Mouse (Mus musculus): ENCODE results near the gene Lrrc3. TPM values are rescaled to one million over a fixed set of nuclear protein-coding genes. Genes with fewer than 3 reads are reported as not detected.
"Not testable (repeated sequence)": the region's sequence is repeated elsewhere in the genome, so short reads cannot be mapped to it uniquely, and the experiment has no call there.

Lrrc3 gene
- 5.8 and 6.7 TPM in 2 replicates for polyA plus RNA-seq (2015; fragmentation: Nextera tagmentation; extraction: Ambion mirVana)

DNA sequence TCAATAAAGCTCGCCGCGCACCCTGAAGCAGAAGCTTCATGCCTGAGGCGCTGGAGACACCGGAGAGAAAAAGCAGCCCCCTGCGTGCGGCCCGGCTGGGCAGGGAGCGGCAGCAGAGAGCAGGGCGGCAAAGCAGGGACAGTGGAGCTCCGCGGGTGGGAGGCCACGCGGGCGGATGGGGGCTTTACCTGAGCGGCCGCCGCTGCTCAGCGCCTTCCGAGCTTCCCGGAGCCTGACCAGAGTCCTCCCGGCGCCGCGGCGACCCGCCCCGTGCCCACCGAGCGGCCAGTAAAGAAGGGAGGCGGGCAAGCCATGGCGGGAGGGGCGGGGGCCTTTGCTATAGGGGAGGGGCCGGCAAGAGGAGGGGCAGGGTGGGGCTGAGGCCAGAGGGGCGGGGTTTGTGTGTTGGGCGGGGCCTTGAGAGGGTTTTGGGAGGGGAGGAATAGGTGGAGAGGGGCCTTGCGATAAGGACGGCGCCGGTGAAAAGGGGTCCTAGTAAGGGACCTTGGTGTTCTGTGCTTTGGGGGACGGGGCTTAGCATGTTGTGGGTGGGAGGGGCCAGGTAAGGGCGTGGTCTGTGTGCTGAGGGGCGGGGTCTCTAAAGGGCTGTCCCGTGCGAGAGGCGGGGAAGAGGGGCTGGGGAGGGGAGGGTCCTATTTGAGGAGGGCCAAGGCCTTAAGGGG lies at the start of gene Lrrc3:
Gene Lrrc3, minus strand, starts transcription at position 326 of the 683 bp plus-strand sequence.
- Histone ChIP-seq H3K4me2 (ENCODE audit: low read depth, low read length) (peak within 1 kb of the TSS; percentile 53), H3K9me3 (replicated peaks; ENCODE audit: control insufficient read depth, low read length) (no peaks in the 10 kb centered on the region), H3K9ac (ENCODE audit: low read length) (peak within 1 kb of the TSS; percentile 71), H3K4me3 (replicated peaks; ENCODE audit: low read length) (peak within 1 kb of the TSS; percentile 46), H3K27ac (ENCODE audit: low read length) (no peak within 1 kb of the TSS), H3K27me3 (ENCODE audit: control insufficient read depth, insufficient read depth, low read length) (no peaks in the 10 kb centered on the region), H3K4me1 (ENCODE audit: control insufficient read depth, insufficient read depth, low read length) (0 out of 2 replicates have a peak, but pooled peaks cover 5% of the 10 kb centered on the region), H3K36me3 (ENCODE audit: control insufficient read depth, insufficient read depth, low read length) (no peaks in the 10 kb centered on the region)
- WGBS = 1% methylated on average over 35 of the region's 46 CpGs
- peak; percentile 83 for ATAC-seq (ENCODE audit: insufficient read depth, low FRiP score)

DNA sequence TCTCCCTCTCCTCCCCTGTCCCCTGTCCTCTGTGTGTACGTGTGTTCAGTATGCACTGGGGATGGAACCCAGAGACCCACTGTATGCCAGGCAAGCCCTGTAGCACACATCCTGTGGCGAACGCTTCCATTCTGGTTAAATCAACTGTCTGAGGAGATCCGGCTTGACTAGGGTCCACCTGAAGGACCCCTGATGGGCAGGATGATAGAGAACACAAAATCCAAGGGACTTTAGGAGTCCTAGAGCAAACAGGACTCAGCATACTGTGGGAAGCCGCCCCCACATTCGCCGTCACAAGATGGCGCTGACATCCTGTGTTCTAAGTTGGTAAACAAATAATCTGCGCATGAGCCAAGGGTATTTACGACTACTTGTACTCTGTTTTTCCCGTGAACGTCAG lies 48.1 kb upstream of the Lrrc3 start:
- 90% methylated on average over 8 of the region's 12 CpGs for WGBS
- H3K4me1 ChIP-seq (ENCODE audit: control insufficient read depth, insufficient read depth, low read length); ATAC-seq (ENCODE audit: insufficient read depth, low FRiP score); H3K4me2 ChIP-seq (ENCODE audit: low read depth, low read length); H3K27ac ChIP-seq (ENCODE audit: low read length); H3K27me3 ChIP-seq (ENCODE audit: control insufficient read depth, insufficient read depth, low read length); H3K9me3 ChIP-seq (replicated peaks; ENCODE audit: control insufficient read depth, low read length); H3K36me3 ChIP-seq (ENCODE audit: control insufficient read depth, insufficient read depth, low read length); H3K9ac ChIP-seq (ENCODE audit: low read length); H3K4me3 ChIP-seq (replicated peaks; ENCODE audit: low read length): not testable (repeated sequence)

DNA sequence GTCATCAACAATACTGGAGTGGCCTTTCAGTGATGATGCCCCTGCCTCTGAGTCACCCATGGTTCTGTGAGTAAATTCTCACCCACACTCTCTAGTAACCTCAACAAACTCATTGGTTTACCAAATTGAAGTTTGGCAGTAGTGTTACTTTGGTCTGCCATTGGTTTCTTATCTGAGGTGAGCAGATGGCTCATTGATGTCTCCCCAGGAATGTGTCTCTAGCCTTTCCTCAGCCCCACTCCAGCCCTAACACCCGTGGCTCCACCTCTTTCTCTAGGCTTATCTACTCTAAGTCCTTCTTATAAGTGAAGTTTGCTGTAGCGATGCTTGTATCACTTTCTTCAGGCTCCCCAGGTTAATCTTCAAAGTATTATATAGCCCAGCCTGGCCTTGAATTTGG lies 37.3 kb upstream of the Lrrc3 start:
- 66% methylated on average over 2 of the region's 2 CpGs for WGBS
- no peaks in the 10 kb centered on the region for H3K9me3 ChIP-seq (replicated peaks; ENCODE audit: control insufficient read depth, low read length)
- no peak for ATAC-seq (ENCODE audit: insufficient read depth, low FRiP score)

DNA sequence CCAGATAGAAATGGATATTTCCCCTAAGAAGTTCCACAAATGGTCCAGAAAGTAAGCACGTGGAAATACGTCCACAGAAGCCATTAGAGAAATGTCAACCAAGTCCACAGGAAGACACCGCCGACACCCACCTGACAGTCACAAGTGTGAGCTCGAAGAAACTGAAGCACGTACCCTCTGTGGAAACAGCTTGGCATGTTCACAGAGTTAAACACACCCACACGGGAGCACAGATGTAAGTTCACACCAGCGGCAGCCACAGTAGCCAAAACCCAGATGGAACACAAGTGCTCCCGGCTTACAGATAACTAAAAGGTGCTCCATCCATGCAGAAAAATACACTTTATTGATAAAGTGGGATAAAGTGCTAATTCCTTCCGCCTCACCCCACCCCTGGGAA lies 25.0 kb upstream of the Lrrc3 start:
- Histone ChIP-seq H3K27ac (ENCODE audit: low read length) (no peak overlapping the region), H3K9me3 (replicated peaks; ENCODE audit: control insufficient read depth, low read length) (no peaks in the 10 kb centered on the region), H3K27me3 (ENCODE audit: control insufficient read depth, insufficient read depth, low read length) (no peaks in the 10 kb centered on the region), H3K4me2 (ENCODE audit: low read depth, low read length) (no peak overlapping the region), H3K4me3 (replicated peaks; ENCODE audit: low read length) (no peak overlapping the region), H3K9ac (ENCODE audit: low read length) (no peak overlapping the region), H3K36me3 (ENCODE audit: control insufficient read depth, insufficient read depth, low read length) (no peaks in the 10 kb centered on the region), H3K4me1 (ENCODE audit: control insufficient read depth, insufficient read depth, low read length) (no peaks in the 10 kb centered on the region)
- ATAC-seq (ENCODE audit: insufficient read depth, low FRiP score) = no peak
- 83% methylated on average over 10 of the region's 10 CpGs for WGBS

More for the DNA sequence above, 37.3 kb upstream of the Lrrc3 start:
- Histone ChIP-seq H3K27ac (ENCODE audit: low read length) (no peak overlapping the region), H3K36me3 (ENCODE audit: control insufficient read depth, insufficient read depth, low read length) (no peaks in the 10 kb centered on the region), H3K27me3 (ENCODE audit: control insufficient read depth, insufficient read depth, low read length) (no peaks in the 10 kb centered on the region), H3K4me3 (replicated peaks; ENCODE audit: low read length) (no peak overlapping the region), H3K4me2 (ENCODE audit: low read depth, low read length) (no peak overlapping the region), H3K9ac (ENCODE audit: low read length) (no peak overlapping the region), H3K4me1 (ENCODE audit: control insufficient read depth, insufficient read depth, low read length) (no peaks in the 10 kb centered on the region)

DNA sequence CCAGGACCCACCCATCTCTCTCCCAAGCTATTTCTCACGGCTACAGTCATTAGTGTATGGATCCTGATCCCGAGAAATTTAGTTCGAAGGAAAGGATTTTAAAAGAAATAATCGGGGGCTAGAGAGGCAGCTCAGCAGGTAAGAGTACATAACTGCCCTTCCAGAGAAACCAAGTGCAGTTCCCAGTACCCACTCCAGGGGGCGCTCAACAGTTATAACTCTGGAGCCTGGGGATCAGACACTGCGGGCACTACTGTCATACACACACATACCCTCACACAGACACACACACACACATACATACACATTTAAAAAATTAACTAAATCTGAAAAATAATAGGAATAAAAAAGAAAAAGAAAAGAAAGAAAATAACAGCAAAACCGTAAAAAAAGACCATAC lies 23.8 kb upstream of the Lrrc3 start:
- no peak overlapping the region for H3K4me2 ChIP-seq (ENCODE audit: low read depth, low read length)
- H3K9me3 ChIP-seq (replicated peaks; ENCODE audit: control insufficient read depth, low read length) = no peaks in the 10 kb centered on the region
- H3K4me1 ChIP-seq (ENCODE audit: control insufficient read depth, insufficient read depth, low read length) = no peaks in the 10 kb centered on the region
- no peak for ATAC-seq (ENCODE audit: insufficient read depth, low FRiP score)
- H3K9ac ChIP-seq (ENCODE audit: low read length) = no peak overlapping the region
- H3K4me3 ChIP-seq (replicated peaks; ENCODE audit: low read length) = no peak overlapping the region
- 40% methylated on average over 7 of the region's 7 CpGs for WGBS
- H3K27me3 ChIP-seq (ENCODE audit: control insufficient read depth, insufficient read depth, low read length) = no peaks in the 10 kb centered on the region
- H3K36me3 ChIP-seq (ENCODE audit: control insufficient read depth, insufficient read depth, low read length) = no peaks in the 10 kb centered on the region
- no peak overlapping the region for H3K27ac ChIP-seq (ENCODE audit: low read length)

DNA sequence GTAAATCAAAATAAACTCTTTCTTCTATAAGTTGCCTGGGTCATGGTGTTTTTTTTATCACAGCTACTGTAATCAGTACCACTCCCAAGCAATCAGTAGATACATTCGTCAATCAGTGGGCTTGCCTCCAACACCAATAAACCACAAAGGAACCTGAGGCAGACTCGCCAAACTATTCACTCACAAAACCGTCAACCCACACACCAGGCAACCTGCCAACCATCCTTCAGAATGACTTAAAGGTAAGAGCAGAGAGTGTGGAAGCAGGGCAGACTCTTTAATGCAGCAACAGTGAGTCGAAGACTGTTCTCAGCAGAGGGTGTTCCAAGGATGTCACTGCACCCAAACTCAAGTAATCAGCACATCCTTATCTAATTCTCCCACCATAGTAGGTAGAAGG lies 20.3 kb upstream of the Lrrc3 start:
- Histone ChIP-seq H3K9me3 (replicated peaks; ENCODE audit: control insufficient read depth, low read length) (no peaks in the 10 kb centered on the region), H3K36me3 (ENCODE audit: control insufficient read depth, insufficient read depth, low read length) (no peaks in the 10 kb centered on the region), H3K9ac (ENCODE audit: low read length) (no peak overlapping the region), H3K4me3 (replicated peaks; ENCODE audit: low read length) (no peak overlapping the region), H3K27me3 (ENCODE audit: control insufficient read depth, insufficient read depth, low read length) (no peaks in the 10 kb centered on the region), H3K27ac (ENCODE audit: low read length) (no peak overlapping the region), H3K4me1 (ENCODE audit: control insufficient read depth, insufficient read depth, low read length) (no peaks in the 10 kb centered on the region), H3K4me2 (ENCODE audit: low read depth, low read length) (no peak overlapping the region)
- WGBS = 49% methylated on average over 4 of the region's 4 CpGs
- no peak for ATAC-seq (ENCODE audit: insufficient read depth, low FRiP score)

DNA sequence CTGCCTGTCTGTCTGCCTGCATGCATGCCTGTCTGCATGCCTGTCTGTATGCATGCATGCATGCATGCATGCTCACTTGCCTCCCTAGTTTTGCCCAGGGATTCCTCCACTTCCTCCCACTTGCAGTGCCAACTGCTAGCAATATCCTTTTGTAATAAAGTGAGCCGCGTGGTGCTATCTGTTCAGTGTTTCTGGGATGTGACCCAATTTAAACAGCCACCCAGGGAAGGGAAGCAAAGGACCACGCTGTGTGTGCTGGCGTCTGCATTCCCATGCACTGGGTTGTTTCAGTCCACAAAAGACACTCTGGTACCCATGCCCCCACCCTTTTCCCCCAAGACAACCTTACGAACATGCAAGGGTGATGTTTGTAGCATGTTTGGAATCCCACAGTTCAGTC lies 18.7 kb upstream of the Lrrc3 start:
- no peak overlapping the region for H3K4me2 ChIP-seq (ENCODE audit: low read depth, low read length)
- no peak for ATAC-seq (ENCODE audit: insufficient read depth, low FRiP score)
- no peaks in the 10 kb centered on the region for H3K4me1 ChIP-seq (ENCODE audit: control insufficient read depth, insufficient read depth, low read length)
- no peak overlapping the region for H3K4me3 ChIP-seq (replicated peaks; ENCODE audit: low read length)
- H3K36me3 ChIP-seq (ENCODE audit: control insufficient read depth, insufficient read depth, low read length) = no peaks in the 10 kb centered on the region
- H3K27me3 ChIP-seq (ENCODE audit: control insufficient read depth, insufficient read depth, low read length) = no peaks in the 10 kb centered on the region
- H3K27ac ChIP-seq (ENCODE audit: low read length) = no peak overlapping the region
- 67% methylated on average over 5 of the region's 5 CpGs for WGBS
- H3K9me3 ChIP-seq (replicated peaks; ENCODE audit: control insufficient read depth, low read length) = no peaks in the 10 kb centered on the region
- no peak overlapping the region for H3K9ac ChIP-seq (ENCODE audit: low read length)

DNA sequence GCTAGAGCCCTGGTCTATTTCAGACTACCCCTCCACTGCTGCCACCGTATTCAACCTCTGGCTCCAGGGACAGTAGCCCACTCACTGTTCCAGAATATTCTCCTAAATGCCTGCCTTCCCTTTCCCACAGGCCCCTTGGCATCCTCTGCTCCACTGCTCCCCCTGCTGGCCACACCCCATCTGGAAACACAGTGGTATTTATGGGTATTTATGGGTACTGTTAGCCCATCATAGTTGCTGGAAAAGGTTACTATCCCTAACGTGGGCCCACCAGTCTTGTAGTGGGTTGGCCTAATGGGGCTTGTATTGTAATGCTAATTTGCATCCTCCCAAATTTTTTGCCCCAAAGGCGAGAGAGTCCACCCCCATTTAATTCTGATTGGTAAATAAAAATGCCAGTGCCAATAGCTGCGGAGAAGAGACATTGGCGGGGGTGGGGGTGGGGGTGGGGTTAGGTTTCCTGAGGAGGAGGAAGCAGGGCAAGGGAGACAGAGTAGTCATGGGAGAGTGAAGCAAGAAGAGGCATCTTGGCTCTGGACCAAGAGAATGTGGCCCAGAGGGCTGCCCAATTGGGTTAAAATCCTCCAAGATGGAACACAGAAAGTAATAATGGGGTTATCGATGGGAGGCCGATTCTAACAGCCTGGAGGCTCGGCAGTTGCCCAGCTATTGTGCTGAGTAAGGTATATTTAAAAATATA lies 14.4 kb upstream of the Lrrc3 start:
- H3K27me3 ChIP-seq (ENCODE audit: control insufficient read depth, insufficient read depth, low read length) = no peaks in the 10 kb centered on the region
- no peak for ATAC-seq (ENCODE audit: insufficient read depth, low FRiP score)
- no peak overlapping the region for H3K4me2 ChIP-seq (ENCODE audit: low read depth, low read length)
- WGBS = 61% methylated on average over 8 of the region's 8 CpGs
- no peaks in the 10 kb centered on the region for H3K9me3 ChIP-seq (replicated peaks; ENCODE audit: control insufficient read depth, low read length)
- H3K4me3 ChIP-seq (replicated peaks; ENCODE audit: low read length) = no peak overlapping the region
- H3K4me1 ChIP-seq (ENCODE audit: control insufficient read depth, insufficient read depth, low read length) = no peaks in the 10 kb centered on the region
- H3K36me3 ChIP-seq (ENCODE audit: control insufficient read depth, insufficient read depth, low read length) = no peaks in the 10 kb centered on the region
- H3K9ac ChIP-seq (ENCODE audit: low read length) = no peak overlapping the region
- H3K27ac ChIP-seq (ENCODE audit: low read length) = no peak overlapping the region

DNA sequence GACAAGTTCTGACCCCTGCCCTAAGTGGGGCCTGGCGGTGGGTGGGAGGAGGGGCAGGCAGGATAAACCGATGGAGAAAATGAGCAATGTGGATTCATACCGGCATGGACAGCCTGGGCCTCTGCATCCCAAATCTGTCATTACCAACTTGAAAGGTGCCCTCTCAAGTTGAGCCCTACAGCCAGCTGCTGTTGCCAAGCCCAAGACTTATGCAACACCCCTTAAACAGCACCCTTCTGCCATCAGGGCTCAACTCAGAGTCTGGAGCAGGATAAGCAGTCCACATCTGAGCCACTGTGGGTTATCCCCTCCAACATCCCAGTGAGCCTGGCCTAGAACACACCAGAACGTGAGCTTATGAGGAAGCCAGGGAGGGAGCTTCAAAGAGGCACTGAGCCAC lies 11.0 kb upstream of the Lrrc3 start:
- Histone ChIP-seq H3K27me3 (ENCODE audit: control insufficient read depth, insufficient read depth, low read length) (no peaks in the 10 kb centered on the region), H3K27ac (ENCODE audit: low read length) (no peak overlapping the region), H3K4me2 (ENCODE audit: low read depth, low read length) (no peak overlapping the region), H3K9ac (ENCODE audit: low read length) (no peak overlapping the region), H3K4me1 (ENCODE audit: control insufficient read depth, insufficient read depth, low read length) (no peaks in the 10 kb centered on the region), H3K36me3 (ENCODE audit: control insufficient read depth, insufficient read depth, low read length) (no peaks in the 10 kb centered on the region), H3K9me3 (replicated peaks; ENCODE audit: control insufficient read depth, low read length) (no peaks in the 10 kb centered on the region), H3K4me3 (replicated peaks; ENCODE audit: low read length) (no peak overlapping the region)
- no peak for ATAC-seq (ENCODE audit: insufficient read depth, low FRiP score)
- WGBS = 72% methylated on average over 4 of the region's 4 CpGs

Measured in stomach, embryonic 16.5 days (tissue).